Mouse (Mus musculus) ES-Bruce4 (cell line): ENCODE data around the gene Faim. TPM values are rescaled to one million over a fixed set of nuclear protein-coding genes. Genes with fewer than 3 reads are reported as not detected.
A peak's percentile ranks its signal among the peaks of the same experiment; 100 is the strongest.

Experiments
- H3K27ac ChIP-seq: 2 replicates; pipeline ENCODE4 v1.5.1; 2012; ENCODE audit warnings: low read length, inconsistent platforms; ENCODE audit not compliant: insufficient read depth
- H3K27me3 ChIP-seq: 2 replicates; pipeline ENCODE4 v1.6.1; 2012; ENCODE audit warnings: mild to moderate bottlenecking, low read length, inconsistent platforms; ENCODE audit not compliant: control insufficient read depth, poor library complexity, insufficient read depth, severe bottlenecking
- H3K36me3 ChIP-seq: 2 replicates; pipeline ENCODE4 v1.6.1; 2012; ENCODE audit warnings: inconsistent platforms, mild to moderate bottlenecking, low read length, moderate library complexity; ENCODE audit not compliant: control insufficient read depth, poor library complexity, insufficient read depth, severe bottlenecking
- H3K4me1 ChIP-seq: one replicate; pipeline ENCODE4 v1.8.1; 2011; ENCODE audit warnings: low read length; ENCODE audit not compliant: control insufficient read depth, insufficient read depth
- H3K4me3 ChIP-seq: 2 replicates; pipeline ENCODE4 v1.5.1; 2011; ENCODE audit warnings: low read depth, mild to moderate bottlenecking, low read length
- H3K9ac ChIP-seq: 2 replicates; pipeline ENCODE4 v1.6.1; 2012; ENCODE audit warnings: low read depth, mild to moderate bottlenecking, inconsistent platforms; ENCODE audit not compliant: poor library complexity, severe bottlenecking
- H3K9me3 ChIP-seq: replicated peaks from 2 replicates; pipeline ENCODE4 v1.6.1; 2012; ENCODE audit warnings: mild to moderate bottlenecking, low read length, inconsistent platforms; ENCODE audit not compliant: control insufficient read depth, poor library complexity, insufficient read depth, severe bottlenecking
- CTCF ChIP-seq: IDR thresholded peaks from one replicate; pipeline ENCODE4 v1.8.1; 2011; ENCODE audit warnings: low read depth, low read length
- EP300 ChIP-seq: IDR thresholded peaks from 2 replicates; pipeline ENCODE4 v1.6.1; 2011; ENCODE audit warnings: low read depth, low read length; ENCODE audit not compliant: insufficient read depth
- POLR2A ChIP-seq: IDR thresholded peaks from one replicate; pipeline ENCODE4 v1.8.1; 2011; ENCODE audit warnings: low read length; ENCODE audit not compliant: insufficient read depth
- polyA plus RNA-seq: library from polyadenylated mRNA; stranded (reverse); fragments of >200 nt; gene quantifications from 2 replicates; pipeline ENCODE4 v1.2.4, GENCODE M21; 2011; ENCODE audit warnings: low read depth; ENCODE audit not compliant: missing spikeins, insufficient read depth, insufficient read length

The Faim gene
- polyA plus RNA-seq, result 35.4 and 35.6 TPM in 2 replicates

GRCm38 (mm10) chr9:98985800-98986475, at the start of gene Faim:
Gene Faim (plus strand): TSS chr9:98986373.
- no peaks in the 10 kb centered on the region for H3K9me3 ChIP-seq
- TF ChIP-seq POLR2A, result peak; percentile 18
- no peak for TF ChIP-seq EP300
- H3K4me1 ChIP-seq, result no peaks in the 10 kb centered on the region
- no peaks in the 10 kb centered on the region for H3K27me3 ChIP-seq
- H3K36me3 ChIP-seq, result no peaks in the 10 kb centered on the region
- H3K27ac ChIP-seq, result no peak within 1 kb of the TSS
- H3K4me3 ChIP-seq, result peak within 1 kb of the TSS; percentile 71
- H3K9ac ChIP-seq, result peak within 1 kb of the TSS; percentile 80

GRCm38 (mm10) chr9:98939290-98939689, 46.9 kb upstream of the Faim start:
- Histone ChIP-seq H3K27me3 (no peaks in the 10 kb centered on the region), H3K4me1 (no peaks in the 10 kb centered on the region), H3K4me3 (no peak overlapping the region), H3K27ac (no peak overlapping the region), H3K36me3 (no peaks in the 10 kb centered on the region), H3K9ac (no peak overlapping the region), H3K9me3 (no peaks in the 10 kb centered on the region)
- TF ChIP-seq POLR2A, result no peak
- TF ChIP-seq CTCF, result peak; percentile 55

GRCm38 (mm10) chr9:98952171-98953050, 33.8 kb upstream of the Faim start:
- H3K9me3 ChIP-seq, result no peaks in the 10 kb centered on the region
- no peaks in the 10 kb centered on the region for H3K4me1 ChIP-seq
- H3K36me3 ChIP-seq, result no peaks in the 10 kb centered on the region
- 0 out of 2 replicates have a peak overlapping the region, but pooled peaks have one; percentile 9 for H3K9ac ChIP-seq
- H3K27me3 ChIP-seq, result peaks cover 45% of the 10 kb centered on the region
- peak overlapping the region; percentile 14; the same call in 1 of the 2 replicates for H3K4me3 ChIP-seq
- H3K27ac ChIP-seq, result no peak overlapping the region
- TF ChIP-seq EP300 (no peak), CTCF (no peak), POLR2A (no peak)

- TF ChIP-seq CTCF (no peak), EP300 (no peak), POLR2A (no peak)
- Histone ChIP-seq H3K27ac (no peak overlapping the region), H3K4me3 (no peak overlapping the region), H3K27me3 (peaks cover 53% of the 10 kb centered on the region), H3K36me3 (no peaks in the 10 kb centered on the region), H3K9me3 (no peaks in the 10 kb centered on the region), H3K9ac (no peak overlapping the region), H3K4me1 (no peaks in the 10 kb centered on the region)
Observed at GRCm38 (mm10) chr9:98953291-98953690, 32.9 kb upstream of the Faim start.

- Histone ChIP-seq H3K9ac (no peak overlapping the region), H3K9me3 (no peaks in the 10 kb centered on the region), H3K36me3 (no peaks in the 10 kb centered on the region), H3K27ac (no peak overlapping the region), H3K27me3 (peaks cover 53% of the 10 kb centered on the region), H3K4me1 (no peaks in the 10 kb centered on the region), H3K4me3 (no peak overlapping the region)
- TF ChIP-seq CTCF (no peak), POLR2A (no peak), EP300 (no peak)
Observed at GRCm38 (mm10) chr9:98953830-98954229, 32.3 kb upstream of the Faim start.

GRCm38 (mm10) chr9:98954391-98955102, 31.6 kb upstream of the Faim start:
- H3K27ac ChIP-seq, result no peak overlapping the region
- peak overlapping the region; percentile 46 for H3K9ac ChIP-seq
- no peaks in the 10 kb centered on the region for H3K36me3 ChIP-seq

More at GRCm38 (mm10) chr9:98954391-98955102, 31.6 kb upstream of the Faim start:
- H3K27me3 ChIP-seq, result peaks cover 53% of the 10 kb centered on the region
- no peak for TF ChIP-seq CTCF
- TF ChIP-seq EP300, result no peak
- TF ChIP-seq POLR2A, result no peak
- no peaks in the 10 kb centered on the region for H3K9me3 ChIP-seq
- peak overlapping the region; percentile 40 for H3K4me3 ChIP-seq
- H3K4me1 ChIP-seq, result no peaks in the 10 kb centered on the region
